Mouse (Mus musculus) limb, embryonic 12.5 days (tissue): Measurements from ENCODE around the gene Sh3bp5l. TPM values are rescaled to one million over a fixed set of nuclear protein-coding genes. Genes with fewer than 3 reads are reported as not detected.

ENCODE experiments used
- ATAC-seq: fragments of 200-750 bp; cut with Nextera tagmentation; 2 replicates; pipeline ENCODE4 v1.8.0; 2017; ENCODE audit warnings: low read depth, moderate TSS enrichment; ENCODE audit not compliant: insufficient number of reproducible peaks, insufficient read depth, low FRiP score, low TSS enrichment
- H3K27ac ChIP-seq: fragments of 300-500 bp; sonication (generic); 2 replicates; pipeline ENCODE4 v1.5.1; 2016; ENCODE audit warnings: mild to moderate bottlenecking, moderate library complexity
- H3K27me3 ChIP-seq: fragments of 300-500 bp; sonication (generic); 2 replicates; pipeline ENCODE4 v1.6.1; 2016; ENCODE audit warnings: mild to moderate bottlenecking, moderate library complexity
- H3K36me3 ChIP-seq: fragments of 300-500 bp; sonication (generic); 2 replicates; pipeline ENCODE4 v1.6.1; 2016; ENCODE audit warnings: mild to moderate bottlenecking, moderate library complexity
- H3K4me1 ChIP-seq: fragments of 300-500 bp; sonication (generic); replicated peaks from 2 replicates; pipeline ENCODE4 v1.6.1; 2016
- H3K4me2 ChIP-seq: fragments of 300-500 bp; sonication (generic); 2 replicates; pipeline ENCODE4 v1.6.1; 2016; ENCODE audit warnings: mild to moderate bottlenecking, moderate library complexity
- H3K4me3 ChIP-seq: fragments of 300-500 bp; sonication (generic); replicated peaks from 2 replicates; pipeline ENCODE4 v1.5.1; 2016; ENCODE audit warnings: mild to moderate bottlenecking
- H3K9ac ChIP-seq: fragments of 300-500 bp; sonication (generic); replicated peaks from 2 replicates; pipeline ENCODE4 v1.6.1; 2016; ENCODE audit warnings: mild to moderate bottlenecking, moderate library complexity
- H3K9me3 ChIP-seq: fragments of 300-500 bp; sonication (generic); 2 replicates; pipeline ENCODE4 v1.6.1; 2016; ENCODE audit warnings: mild to moderate bottlenecking, moderate library complexity
- WGBS: fragments of 180-500 bp; shearing (Covaris S2); methylation state at CpG from one replicate; pipeline ENCODE4 v1.1.7; 2016; 5-methylcytosine and 5-hydroxymethylcytosine counted together
- polyA plus RNA-seq: library from polyadenylated mRNA; unstranded; fragments of >200 nt; fragmentation: Nextera tagmentation; extraction: Ambion mirVana; gene quantifications from 2 replicates; pipeline ENCODE4 v1.2.1, GENCODE M21; 2016

The Sh3bp5l gene
- polyA plus RNA-seq, 1 experiment from 2014 or later: 39.0 TPM

- Histone ChIP-seq H3K9me3 (no peaks in the 10 kb centered on the region), H3K4me3 (no peak overlapping the region), H3K27ac (no peak overlapping the region), H3K9ac (no peak overlapping the region), H3K4me2 (no peak overlapping the region), H3K27me3 (no peaks in the 10 kb centered on the region), H3K4me1 (no peaks in the 10 kb centered on the region), H3K36me3 (no peaks in the 10 kb centered on the region)
- ATAC-seq: no peak
- 92% methylated on average over 6 of the region's 6 CpGs for WGBS
Observed at GRCm38 (mm10) chr11:58382471-58382870, 51.9 kb downstream of the Sh3bp5l start.

Other genes starting within 250 kb of the Sh3bp5l start
- not detected in 2 replicates for gene Gm12248, start 237.6 kb upstream of the Sh3bp5l start, polyA plus RNA-seq
- gene Cnot8, start 226.6 kb upstream of the Sh3bp5l start, polyA plus RNA-seq: 106 and 109 TPM in 2 replicates
- 28.9 and 29.7 TPM in 2 replicates for gene Gemin5, start 162.2 kb upstream of the Sh3bp5l start, polyA plus RNA-seq
- 135 and 144 TPM in 2 replicates for gene Mrpl22, start 159.1 kb upstream of the Sh3bp5l start, polyA plus RNA-seq
- gene Igtp, start 131.2 kb upstream of the Sh3bp5l start, polyA plus RNA-seq: 2.3 and 2.4 TPM in 2 replicates
- gene Irgm2, start 131.1 kb upstream of the Sh3bp5l start, polyA plus RNA-seq: 0.63 and 0.87 TPM in 2 replicates
- not detected in 2 replicates for gene 4930438A08Rik, start 55.9 kb upstream of the Sh3bp5l start, polyA plus RNA-seq
- 28.0 and 29.2 TPM in 2 replicates for gene Zfp692, start 23.7 kb upstream of the Sh3bp5l start, polyA plus RNA-seq
- gene Zfp672, start 385 bp upstream of the Sh3bp5l start, polyA plus RNA-seq: 32.1 and 32.3 TPM in 2 replicates
- not detected in 2 replicates for gene Lypd8, start 48.3 kb downstream of the Sh3bp5l start, polyA plus RNA-seq
- gene 1810065E05Rik, start 90.4 kb downstream of the Sh3bp5l start, polyA plus RNA-seq: not detected in 2 replicates
- not detected in 2 replicates for gene Gm12253, start 101.8 kb downstream of the Sh3bp5l start, polyA plus RNA-seq
- not detected in 2 replicates for gene Lypd9, start 122.2 kb downstream of the Sh3bp5l start, polyA plus RNA-seq
- not detected in 2 replicates for gene Olfr30, start 131.5 kb downstream of the Sh3bp5l start, polyA plus RNA-seq
- not detected in 2 replicates for gene Olfr332, start 161.8 kb downstream of the Sh3bp5l start, polyA plus RNA-seq
- not detected in 2 replicates for gene Olfr331, start 171.8 kb downstream of the Sh3bp5l start, polyA plus RNA-seq
- gene Olfr330, start 204.1 kb downstream of the Sh3bp5l start, polyA plus RNA-seq: not detected in 2 replicates
- not detected in 2 replicates for gene Olfr329-ps, start 215.7 kb downstream of the Sh3bp5l start, polyA plus RNA-seq
- gene Olfr328, start 224.9 kb downstream of the Sh3bp5l start, polyA plus RNA-seq: 0.08 and 0.09 TPM in 2 replicates
- not detected in 2 replicates for gene Olfr224, start 239.8 kb downstream of the Sh3bp5l start, polyA plus RNA-seq
- not detected in 2 replicates for gene Olfr325, start 247.0 kb downstream of the Sh3bp5l start, polyA plus RNA-seq